Mouse (Mus musculus): ENCODE measurements at regions not wholly inside any gene's neighbourhood (a gene's known extent, or its start where the extent isn't known, plus 50 kb on each side); places are given as distances from the start of the nearest gene placed in this dataset.

- TF ChIP-seq CTCF (conservative IDR thresholded peaks at IDR 0.05; ENCODE audit: low read length) (no peak), POU5F1 (IDR thresholded peaks at IDR 0.05; ENCODE audit: borderline replicate concordance, low read length) (no peak)
Measured at GRCm38 (mm10) chr17:9870237-9870636, 200.7 kb upstream of the Pabpc6 start.
